Mouse (Mus musculus) cerebellum, adult 11-12 months (tissue): ENCODE results near the gene Cercam.
A peak's percentile ranks its signal among the peaks of the same experiment; 100 is the strongest.
"Not testable (repeated sequence)": the region's sequence is repeated elsewhere in the genome, so short reads cannot be mapped to it uniquely, and the experiment has no call there.

Source experiments
- DNase-seq: peaks from one replicate; pipeline ENCODE4 v3.0.0; 2022

The Cercam gene

DNA sequence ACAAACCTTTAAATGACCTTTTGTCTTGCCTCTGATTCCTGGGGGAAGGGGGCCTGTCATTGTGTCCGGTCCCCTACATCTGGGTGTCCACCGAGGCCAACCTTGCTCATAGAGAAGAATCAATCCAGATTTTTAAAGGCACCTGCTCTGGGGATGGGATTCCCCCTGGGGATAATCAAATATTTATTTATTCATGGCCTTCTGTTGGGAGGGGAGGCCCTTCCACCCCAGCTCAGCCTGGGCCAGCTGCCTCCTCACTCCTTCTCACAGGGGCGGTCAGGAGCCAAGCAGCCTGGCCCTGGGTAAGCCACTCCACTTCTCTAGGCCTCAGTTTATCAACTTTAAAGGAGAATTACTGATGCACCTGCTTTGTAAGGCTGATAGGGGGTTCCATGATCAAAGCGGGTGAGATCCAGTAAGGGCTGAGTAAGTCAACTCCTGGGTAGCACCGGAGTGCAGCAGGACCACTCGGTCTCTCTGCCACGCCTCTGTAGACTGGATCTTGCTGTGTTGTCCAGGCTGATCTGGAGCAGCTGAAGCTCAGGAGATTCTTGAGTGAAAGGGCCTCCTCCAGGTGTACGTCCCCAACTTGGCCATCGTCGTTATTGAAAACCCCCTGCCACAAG lies 13.3 kb upstream of the Cercam start:
- DNase-seq, result no peak

DNA sequence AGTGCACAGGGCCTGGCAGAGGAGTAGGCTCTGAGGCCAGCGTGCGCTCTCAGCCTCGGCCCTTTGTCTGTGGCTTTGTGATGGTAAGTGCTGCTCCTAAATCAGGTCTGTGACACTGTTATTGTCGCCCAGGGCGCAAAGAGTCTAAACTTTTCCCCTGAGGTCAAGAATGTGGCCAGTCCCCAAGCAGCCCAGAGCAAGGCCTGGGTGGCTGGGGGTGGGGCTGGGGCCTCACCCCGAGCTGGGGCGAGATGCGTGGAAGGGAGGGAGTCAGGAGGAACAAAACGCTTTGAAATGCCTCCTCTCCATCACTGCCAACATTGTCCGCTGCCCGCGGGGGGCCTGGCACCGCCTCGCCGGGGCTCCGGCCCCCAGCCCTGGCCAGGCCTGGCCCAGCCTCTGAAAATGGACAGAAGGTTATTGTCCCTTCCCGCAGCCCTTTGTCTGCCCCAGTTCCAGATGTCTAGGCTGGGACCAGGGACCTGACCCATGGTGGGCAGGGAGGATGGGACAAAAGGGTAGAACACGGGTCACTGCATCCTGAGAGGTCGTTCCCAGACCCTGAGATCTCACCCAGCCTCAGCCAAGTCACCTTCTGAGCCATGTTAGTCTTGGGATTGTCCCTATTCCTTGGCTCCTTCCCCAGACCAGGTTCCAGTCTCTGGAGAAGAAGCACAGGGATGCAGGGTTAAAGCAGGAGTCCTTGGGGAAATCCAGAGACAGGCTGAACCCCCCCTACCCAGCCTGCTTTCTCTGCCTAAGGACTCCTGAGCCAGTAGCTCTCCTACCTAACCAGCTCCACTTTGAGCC lies 12.3 kb upstream of the Cercam start:
- peak; percentile 49 for DNase-seq

DNA sequence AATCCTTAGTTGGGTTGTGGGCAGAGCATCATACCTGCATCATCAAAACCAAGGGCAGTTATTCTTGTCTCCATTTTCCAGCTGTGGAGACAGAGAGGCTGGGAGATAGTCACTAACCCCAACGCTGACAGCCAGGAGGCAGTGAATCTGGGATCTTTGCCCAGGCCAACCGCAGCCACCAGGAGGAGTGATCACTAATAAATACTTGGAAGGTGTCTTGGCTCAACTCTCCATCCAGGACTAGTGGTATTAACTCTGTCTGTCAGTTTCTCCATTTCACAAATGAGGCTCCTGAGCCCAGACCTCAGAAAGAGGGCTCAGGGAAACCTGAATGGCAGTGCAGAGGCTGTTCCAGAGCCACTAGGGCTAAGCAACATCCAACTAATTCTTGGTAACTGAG lies 11.6 kb upstream of the Cercam start:
- DNase-seq, result no peak

DNA sequence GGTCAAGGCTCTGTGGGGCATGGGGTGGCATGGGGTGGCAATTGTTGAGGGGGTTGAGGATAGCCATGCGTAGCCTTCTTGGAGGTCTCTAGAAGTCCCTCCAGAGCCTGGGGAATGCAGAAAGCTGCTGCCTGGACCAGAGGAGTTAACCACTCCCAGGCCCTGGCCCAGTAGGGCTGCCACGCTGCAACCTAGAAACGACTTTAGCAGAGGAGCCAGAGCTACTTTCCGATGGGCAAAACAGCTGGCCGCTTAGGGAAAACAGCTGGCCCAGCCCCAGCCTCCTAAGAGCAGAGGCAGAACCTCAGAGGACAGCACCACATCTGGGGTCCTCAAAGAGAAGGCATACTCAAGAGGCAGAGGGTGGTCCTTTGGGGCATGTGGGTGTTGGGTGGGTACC lies 11.0 kb upstream of the Cercam start:
- DNase-seq, result no peak

DNA sequence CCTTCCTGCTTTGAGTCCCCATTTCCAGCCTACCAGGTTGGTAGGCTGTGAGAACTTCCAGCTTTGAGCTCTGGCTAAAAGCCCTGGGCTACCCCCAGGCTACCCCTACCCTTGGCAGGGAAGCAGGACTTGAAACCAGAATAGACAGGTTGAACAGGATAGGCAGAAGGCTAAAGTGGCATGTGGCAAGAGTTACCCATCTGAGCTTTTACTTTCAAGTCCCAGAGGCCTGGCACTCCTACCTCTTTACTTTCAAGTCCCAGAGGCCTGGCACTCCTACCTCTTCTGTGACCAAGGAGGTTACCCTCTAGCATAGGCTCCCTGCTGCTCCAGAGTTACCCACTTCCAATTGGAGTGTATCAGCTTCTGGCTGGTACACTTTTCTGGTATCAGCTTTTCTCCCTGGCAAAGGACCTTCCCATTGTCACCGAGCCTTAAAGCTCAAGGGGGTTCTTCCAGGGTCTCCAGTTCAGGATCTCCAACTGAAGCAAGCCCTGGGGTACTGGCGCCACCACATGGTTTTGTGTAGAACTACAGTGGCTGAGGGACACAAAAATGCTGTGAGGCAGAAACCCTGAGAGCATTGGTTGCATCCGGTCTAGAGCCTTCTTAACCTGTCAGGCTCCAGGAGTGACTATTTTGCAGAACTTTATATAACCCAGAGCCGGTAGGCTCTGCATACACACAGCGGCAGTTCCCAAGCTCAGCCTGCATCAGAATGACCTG lies 10.1 kb upstream of the Cercam start:
- DNase-seq, result no peak

DNA sequence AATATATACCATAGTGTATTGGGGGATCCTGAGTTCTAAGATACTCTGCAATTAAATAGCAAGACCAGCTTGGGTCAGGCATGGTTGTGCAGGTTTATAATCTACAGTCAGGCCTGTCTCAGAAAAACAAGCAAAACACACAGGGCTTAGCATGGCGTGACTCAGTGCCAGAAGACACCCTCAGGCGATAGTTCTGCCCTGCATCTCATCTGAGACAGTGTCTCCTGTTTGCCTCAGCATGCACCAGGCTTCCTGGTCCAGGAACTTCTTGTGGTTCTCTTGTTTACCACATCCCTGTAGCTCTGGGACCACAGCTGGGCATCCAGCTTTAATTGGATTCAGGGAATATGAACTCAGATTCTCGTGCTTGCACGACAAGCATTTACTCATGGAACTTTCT lies 3.8 kb upstream of the Cercam start:
- no peak for DNase-seq

DNA sequence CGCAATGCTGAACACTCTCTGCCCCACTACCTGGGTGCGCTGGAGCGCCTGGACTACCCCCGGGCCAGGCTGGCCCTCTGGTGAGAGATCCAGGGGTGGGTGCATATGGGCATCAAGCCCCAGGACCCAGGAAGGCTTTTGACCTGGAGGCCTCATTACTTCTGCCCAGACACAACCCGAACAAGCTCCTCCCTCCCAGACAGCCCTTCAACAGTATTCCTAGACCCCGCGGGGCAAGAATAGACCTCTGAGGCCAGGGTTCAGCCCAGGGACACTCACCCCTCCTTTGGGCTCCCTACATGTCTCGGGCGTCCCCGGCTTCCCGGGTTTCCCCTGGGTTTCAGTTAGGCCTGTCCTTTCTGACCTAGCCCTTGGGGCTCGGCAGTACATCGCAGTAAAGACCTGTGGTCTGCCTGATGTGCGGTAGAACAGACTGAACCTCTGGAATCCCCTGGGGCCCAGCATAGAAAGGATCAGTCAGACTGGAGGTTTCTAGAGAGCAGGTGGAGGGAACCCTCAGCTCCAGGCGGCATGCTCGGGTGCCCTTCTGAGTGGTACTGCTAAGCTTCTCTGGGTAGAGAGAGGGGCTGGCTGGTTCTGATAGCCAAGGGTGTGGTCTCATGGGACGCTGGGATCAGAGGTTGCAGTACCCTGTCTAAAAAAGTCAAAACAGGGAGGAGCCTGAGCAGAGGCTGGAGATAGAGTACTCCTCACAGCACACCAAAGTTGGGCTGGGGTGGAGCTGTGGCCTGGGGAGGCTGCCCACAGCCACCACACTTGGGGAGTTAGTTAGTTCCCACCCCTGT lies 885 bp downstream of the Cercam start:
- DNase-seq, result no peak

DNA sequence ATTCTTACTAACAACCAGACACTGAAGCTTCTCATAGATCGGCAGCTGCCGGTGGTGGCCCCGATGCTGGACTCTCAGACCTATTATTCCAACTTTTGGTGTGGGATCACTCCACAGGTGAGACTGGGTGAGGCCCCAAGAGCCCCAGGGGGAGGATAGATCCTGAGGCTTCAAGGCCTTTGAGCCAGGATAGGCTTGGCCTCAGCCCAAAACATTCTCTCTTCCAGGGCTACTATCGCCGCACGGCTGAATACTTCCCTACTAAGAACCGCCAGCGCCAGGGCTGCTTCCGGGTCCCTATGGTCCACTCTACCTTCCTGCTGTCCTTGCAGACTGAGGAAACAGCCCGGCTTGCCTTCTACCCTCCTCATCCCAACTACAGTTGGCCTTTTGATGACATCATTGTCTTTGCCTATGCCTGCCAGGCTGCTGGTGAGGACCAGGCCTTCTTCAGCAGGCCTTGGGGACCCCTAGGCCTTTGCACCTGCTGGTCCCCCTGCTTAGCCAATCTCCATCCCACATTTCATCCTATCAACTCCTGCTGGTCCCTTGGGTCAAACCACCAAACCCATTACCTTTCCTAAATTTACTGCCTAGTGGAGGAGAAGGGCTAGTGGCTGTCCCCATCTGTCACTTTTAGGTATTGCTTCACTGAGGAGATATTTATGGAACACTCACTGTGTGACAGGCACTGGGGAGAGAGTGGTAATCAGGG lies 3.8 kb downstream of the Cercam start:
- DNase-seq, result peak; percentile 72

DNA sequence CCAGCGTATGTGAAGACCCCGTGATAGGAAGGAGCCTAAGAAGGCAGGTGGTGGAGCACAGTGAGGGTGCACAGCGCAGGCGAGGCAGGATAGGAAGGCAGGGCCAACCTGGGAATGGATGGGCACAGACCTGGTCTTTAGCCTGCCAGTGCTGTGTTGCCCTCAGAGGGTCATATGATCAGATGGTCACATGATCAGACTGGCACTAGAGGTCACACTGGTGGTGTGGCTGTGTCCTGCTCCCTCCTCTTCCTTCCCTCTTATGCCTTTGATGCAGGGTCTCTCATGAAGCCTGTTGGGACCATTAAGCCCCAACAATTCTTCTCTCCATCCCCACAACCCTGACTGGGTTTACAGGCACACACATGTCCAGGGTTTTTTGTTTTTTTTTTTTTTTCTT lies 4.8 kb downstream of the Cercam start:
- DNase-seq, result no peak

DNA sequence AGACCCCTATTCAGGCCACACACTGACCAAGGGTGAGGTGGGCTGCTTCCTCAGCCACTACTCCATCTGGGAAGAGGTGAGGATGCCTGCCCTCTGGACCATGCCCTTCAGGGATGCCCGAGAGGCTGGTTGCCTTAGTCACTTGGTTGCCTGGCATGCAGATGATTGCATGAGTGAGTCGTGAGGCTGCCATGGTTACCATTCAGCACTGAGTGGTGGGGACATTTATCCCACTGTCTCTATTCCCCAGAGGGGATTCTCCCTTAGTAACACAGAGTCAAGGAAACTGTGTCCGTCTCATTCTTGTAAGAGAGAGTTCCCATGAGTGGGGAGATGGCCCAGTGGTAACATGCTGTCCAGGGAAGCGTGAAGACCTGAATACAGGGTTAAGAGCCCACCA lies 9.1 kb downstream of the Cercam start:
- no peak for DNase-seq

DNA sequence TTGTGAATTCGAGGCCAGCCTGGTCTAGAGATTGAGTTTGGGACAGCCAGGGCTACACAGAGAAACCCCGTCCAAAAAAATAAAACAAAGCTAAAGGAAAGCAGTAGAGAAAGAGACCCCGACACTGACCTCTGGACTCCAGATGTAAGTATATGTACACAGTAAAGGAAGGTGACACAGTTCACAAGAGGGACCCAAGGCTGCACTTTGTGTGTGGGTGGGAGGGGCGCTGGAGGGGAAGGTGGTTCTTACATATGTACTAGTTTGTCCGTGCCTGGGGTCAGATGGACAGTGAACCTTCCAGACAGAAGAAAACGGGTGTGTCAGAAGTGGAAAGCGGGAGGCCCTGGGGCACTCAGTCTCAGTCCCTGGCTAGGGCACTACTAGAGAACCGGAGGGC lies 10.2 kb downstream of the Cercam start:
- DNase-seq, result no peak

DNA sequence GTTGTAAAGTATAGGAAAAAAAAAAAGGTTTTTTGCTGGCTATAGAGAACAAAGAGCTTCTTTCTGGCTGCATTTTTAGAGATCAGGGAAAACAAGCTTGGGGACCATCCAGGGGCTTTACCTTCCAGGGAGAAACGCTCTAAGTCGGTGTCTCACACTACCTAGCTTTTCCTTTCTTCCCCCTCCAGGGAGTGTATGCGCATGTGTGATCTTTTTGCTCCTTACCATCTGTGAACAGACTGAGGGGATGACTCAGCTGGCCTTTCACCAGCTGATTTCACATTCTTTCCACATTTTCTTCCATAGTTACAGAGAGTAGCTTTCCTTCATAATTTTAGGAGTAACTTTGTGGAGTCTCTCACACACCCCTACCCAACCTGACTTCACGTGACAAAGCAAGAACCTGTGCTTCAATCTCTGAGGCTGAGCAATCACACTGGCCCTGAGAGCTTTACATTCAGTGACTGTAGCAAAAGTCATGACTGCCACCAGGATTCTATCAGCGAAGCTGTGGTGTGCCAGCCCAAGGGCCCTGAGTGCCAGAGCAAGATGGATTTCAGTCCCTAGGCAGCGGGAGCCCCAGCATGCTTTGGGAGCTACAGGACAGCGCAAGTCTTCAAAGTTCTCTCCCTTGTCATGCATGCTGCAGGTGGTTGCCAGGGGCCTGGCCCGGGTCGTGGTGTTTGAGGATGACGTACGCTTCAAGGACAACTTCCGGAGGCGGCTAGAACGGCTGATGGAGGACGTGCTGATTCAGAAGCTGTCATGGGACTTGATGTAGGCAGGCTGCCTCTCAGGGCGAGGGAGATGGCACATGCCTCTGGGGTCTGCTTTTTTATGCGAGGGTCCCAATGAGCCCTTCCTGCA lies 11.2 kb downstream of the Cercam start:
- DNase-seq, result no peak

DNA sequence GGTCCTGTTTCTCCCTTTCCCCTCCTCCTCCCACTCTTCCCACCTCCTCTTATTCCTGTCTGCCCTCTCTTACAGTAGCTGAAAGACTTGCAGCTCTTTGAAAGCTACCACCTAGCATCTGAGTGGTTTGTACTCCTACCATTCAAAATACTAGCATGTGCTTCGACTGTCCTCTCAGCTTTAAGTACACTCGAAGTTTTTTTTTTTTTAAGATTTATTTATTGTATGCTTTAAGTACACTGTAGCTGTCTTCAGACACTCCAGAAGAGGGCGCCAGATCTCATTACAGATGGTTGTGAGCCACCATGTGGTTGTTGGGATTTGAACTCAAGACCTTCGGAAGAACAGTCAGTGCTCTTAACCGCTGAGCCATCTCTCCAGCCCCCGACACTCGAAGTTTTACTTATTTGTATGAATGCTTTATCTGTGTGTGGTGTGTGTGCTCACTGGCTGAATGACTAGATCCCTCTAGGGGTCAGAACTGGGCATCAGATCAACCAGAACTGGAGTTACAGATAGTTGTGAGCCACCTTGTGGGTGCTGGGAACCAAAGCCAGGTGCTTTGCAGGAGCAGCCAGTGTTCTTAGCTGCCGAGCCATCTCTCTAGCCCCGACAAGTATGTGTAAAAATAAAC lies 17.8 kb downstream of the Cercam start:
- not testable (repeated sequence) for DNase-seq

DNA sequence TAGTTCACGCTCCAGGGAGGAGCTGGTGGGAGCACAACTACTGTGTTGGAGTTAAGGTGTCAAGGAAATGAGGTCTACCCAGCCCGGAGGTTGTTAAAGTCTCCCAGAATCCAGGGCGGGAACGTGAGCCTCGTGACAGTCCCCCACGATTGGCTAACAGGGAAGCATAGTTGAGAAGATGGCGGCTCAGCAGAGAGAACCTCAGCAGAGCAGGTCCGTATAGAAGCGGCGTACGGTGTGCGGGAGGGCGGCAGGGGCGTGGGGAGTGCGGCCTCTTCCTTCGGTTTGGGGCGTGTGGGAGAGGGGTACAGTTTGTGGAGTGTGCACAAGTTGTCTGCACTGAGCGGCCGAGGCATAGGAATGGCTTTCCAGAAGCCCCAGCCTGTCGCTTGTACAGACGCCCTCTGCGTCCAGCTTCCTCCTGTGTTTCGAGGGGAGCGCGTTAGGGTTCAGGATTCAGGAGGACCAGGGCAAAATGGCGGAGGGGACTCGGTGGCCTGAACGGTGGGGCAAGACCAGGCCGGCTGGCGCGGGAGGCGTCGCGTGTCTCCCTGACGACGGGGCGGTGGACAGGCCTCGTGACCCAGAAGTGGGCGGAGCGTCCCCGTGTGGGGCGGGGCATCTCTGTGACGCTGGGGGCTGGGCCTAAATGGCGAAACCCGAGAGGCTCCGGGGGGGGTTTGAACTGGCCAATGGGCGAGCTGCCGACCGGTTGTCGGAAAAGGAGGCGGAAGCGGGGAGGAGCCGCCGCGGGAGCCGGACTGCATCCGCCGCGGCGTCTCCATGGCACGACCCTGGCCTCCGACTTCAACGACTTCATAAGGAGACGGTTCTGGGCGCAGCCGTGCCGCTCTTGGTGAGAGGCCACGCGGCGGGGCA lies 20.3 kb downstream of the Cercam start, which contains the start of gene Odf2:
Gene Odf2 (plus strand): TSS at position 156 of the 879 bp plus-strand sequence.
- DNase-seq, result peak; percentile 99

DNA sequence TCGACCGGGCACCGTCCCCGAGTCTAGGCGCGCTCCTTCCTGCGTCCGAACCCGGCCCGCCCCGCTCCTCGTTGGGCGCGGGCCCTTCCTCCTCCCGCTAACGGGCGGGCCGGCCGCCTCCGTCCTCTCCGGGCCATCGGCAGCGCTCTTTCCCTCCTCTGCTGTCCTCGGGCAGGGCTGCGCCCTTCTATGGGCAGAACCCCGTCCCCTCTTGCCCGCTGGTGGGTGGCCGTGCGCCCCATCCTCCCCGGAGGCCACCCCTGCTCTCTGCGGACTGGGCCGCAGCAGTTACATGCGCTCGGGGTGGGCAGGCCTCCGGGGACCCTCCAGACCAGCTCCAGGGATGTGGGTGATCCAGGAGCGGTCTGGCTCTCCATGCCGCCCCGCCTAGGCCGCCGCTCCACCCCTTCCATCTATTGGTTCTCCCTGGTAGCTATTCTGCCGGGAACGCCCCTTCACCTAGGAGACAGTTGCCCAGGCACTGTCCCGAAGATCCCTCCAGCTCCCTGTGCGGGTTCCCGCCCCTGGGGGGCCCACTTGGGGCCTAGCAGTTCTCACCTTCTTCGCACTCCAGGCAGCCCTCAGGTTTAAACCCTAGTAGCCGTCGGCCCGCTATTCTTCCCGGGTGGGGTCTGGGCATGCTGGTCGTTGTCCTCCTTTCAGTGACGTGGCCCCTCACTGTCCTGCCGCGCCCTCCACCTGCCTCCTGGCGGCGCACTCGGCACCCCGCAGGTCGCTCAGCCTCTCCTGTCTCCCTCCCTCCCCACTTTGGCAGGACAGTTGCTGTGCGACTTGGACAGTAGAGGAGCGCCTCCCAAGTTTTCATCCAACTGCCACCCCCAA lies 21.2 kb downstream of the Cercam start:
- peak; percentile 92 for DNase-seq

DNA sequence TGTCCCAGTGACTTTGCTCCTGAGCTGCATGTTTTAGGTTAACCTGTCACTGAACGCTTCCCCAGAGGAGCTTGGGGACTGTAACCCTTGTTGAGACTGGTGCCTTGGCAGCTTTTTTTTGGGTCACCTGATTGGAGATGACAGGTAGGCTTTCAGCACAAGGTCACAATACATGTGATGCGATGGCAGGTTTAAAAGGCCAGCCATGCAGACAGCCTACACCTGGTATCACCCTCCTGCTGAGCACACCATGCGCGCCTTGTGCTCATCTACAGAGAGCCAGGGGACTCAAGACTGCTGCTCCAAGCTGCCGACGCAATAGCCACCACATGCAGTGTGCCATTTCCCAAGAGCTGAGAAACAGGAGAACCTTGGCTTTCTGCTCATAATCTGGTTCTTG lies 22.8 kb downstream of the Cercam start:
- DNase-seq, result peak; percentile 83

DNA sequence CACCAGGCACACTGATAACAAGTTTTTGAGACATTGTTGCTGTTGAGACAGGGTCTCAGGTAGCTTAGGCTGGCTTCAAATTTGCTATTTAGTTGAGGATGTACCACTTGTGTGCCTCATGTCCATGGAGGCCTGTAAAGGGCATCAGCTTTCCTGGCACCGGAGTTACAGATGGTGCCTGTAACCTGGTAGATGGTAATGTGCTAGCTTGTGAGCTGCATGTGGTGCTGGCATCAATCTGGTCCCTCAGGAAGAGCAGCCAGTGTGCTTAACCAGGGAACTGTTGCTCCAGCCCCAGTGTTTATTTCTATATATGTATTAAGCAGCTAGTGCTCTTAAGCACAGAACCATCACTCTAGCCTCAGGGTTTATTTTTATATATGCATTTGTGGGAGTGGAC lies 27.1 kb downstream of the Cercam start:
- peak; percentile 70 for DNase-seq

DNA sequence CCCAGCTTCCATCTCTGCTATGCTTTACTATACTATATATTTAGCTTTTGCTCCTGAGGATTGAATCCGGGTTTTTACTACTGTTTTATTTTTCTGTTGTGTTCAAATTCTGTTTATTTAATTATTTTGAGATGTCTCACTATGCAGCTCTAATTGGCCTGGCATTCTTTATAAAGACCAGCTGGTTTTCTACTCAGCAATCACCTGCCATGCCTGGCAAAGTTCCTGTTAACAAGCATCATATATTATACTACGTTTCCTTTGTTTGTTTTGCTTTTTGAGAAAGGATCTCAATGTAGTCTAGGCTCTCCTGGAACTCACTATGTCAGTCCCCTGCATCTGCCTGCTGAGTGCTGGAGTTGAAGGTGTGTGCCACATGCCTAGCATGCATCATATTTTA lies 28.4 kb downstream of the Cercam start:
- no peak for DNase-seq

DNA sequence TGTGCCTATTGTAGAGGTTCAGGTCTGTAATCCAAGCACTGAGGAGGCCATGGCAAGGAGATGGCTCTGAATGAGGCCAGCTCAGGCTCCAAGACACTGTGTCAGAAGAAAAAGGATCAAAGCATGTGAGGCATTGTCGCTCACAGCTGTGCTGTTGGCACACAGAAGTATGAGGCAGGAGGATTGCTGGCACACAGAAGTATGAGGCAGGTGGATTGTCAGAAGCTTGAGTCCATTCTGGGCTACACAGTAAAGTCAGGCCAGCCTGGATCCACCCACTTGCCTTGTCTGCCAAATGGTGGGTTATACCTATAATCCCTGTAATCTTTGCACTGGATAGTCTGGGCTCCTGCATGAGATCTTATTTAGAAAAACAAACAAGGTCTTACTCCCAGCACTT lies 29.1 kb downstream of the Cercam start:
- DNase-seq, result no peak
